Mouse (Mus musculus): ENCODE data around the gene B4galt5.

DNA sequence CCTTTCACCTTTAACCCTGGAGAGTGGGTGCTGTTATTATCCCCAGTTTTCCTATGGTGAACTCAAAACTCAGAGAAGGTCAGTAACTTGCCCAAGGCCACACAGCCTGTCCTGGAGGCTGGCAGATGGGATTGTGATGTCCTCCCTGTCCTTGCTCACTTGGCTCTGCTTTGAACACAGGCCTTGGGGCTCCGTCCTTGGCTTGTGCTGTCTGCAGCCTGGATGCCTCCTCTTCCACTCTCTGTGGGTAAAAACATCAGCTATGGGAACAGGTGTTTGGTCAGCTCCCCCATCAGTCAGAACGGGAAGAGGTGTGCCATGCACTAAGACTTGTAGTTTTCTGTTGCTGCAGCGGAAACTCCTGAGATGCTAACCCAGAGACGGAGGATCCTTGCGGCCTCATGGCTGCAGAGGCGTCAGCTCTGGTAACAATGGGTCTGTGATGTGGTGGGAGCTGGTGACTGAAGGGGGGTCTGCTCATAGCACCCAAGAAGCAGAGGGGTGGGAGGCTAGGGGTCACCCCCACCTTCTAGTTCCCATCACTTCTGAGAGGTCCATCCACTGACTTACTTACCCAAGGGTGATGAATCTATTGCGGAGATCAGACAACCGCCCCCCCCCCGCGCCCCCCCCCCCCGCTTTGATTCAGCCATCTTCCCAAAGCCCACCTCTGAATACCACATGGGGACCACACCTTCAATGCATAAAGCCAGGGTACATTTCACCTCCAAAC lies 98.8 kb downstream of the B4galt5 start:
- TF ChIP-seq CTCF (IDR thresholded peaks at IDR 0.05; ENCODE audit: low read depth) (no peak), EP300 (IDR thresholded peaks at IDR 0.05; ENCODE audit: low read depth) (no peak)

All from liver, postnatal 0 days (tissue).